Mouse (Mus musculus) spleen, adult 18-20 months (tissue): Measurements from ENCODE around the gene Arhgap35.
"Not testable (repeated sequence)": the region's sequence is repeated elsewhere in the genome, so short reads cannot be mapped to it uniquely, and the experiment has no call there.

Source experiments
- DNase-seq, 2 experiments: peaks; one replicate each; pipeline ENCODE4 v3.0.0; 2022; ENCODE audit warnings: mixed read lengths in 2 of 2

Arhgap35 gene

DNA sequence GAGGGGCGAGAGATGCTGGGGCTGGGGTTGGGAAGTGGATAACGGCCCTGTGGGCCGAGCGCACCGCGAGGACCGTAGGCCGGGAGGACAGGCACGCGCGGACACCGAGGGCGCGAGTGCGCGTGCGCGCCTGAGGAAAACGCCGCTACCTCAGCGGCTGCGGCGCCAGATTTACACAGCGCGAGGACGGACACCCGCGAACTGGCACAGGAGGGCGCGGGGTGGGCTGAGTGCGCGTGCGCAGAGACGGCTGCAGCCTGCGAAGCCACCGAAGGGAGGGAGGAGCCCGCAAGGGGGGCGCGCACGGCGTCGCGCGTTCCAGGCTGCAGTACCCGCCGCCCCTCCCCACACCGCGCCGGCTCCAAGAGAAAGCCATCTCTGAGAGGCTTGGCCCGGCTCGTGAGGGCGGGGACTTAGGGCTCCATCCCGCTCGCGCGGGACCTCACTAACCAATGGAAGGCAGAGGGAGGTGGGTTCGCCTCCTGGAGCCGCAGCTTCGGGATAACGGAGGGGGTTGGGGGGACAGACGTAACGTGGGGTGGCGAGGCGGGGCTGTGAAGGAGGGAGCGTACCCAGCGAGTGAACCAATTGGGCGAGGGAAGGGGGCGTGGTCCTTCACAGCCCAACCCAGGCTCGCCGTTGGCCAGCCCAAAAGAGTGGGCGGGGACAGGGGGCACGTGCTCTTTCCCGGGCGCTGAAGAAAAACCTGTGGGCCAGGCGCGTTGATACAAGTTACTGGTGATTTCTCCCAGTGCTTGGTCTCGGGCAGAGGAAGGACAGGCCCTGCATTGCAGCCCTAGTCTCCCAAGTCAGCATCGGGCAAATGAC is at the start of gene Arhgap35:
Gene Arhgap35 (minus strand): TSS at position 106 of the 828 bp plus-strand sequence.
- peak; percentile 96 for DNase-seq

DNA sequence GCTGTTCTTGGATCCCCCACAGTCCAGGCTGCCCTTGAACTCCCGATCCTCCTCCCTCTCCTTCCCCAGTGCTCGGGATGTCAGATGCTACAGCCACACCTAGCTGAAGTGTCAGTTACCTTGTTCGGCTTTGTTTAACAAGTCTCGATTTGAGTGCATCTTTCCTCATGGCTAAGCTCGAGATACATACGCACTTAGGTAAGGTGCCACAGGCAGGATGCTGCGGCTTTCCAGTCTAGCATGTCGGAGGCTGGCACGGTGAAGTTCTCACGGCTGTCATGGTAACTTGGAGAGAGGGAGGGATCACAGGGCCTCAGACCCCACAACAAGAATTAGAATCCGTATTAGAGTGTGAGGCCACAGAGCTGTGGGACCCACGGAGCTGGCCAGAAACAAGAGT is 29.5 kb upstream of the Arhgap35 start:
- DNase-seq, result no peak

DNA sequence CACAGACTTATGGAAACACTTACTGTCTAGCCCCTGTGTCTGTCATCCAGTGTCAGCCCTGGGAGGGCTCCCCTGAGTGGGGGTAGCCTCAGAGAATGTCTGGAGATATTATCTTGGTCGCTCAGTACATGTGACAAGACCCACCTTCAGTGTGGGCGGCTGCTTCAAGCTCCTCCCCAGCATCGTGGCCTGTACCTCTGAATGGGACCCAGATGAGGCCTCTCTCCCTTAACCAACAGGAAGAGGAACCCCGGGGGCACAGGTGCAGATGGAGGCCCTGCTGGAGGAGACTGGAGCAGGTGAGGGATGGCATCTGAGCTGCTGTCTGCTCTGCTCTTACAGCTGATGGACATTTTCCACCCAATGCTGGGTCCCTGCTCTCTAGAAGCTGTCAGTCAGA is 28.3 kb upstream of the Arhgap35 start:
- not testable (repeated sequence) for DNase-seq

DNA sequence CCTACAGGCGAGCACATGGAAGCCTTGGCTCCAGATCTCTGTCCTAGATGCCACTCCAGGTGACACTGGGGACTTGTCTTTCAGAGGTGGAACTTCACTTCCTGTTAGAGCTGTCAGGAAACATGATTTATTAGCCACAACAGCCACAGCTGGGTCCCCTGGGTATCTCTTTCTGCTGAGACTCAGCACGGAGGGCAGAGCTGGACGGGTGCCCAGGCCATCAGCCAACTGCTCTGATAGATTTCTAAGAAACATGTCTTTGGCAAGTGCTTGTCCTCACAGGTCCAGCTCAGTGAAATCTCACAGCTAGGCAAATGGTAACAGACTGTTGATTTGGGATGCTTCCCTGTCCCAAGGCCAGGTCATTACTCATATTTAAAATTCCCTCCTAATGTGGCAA is 24.2 kb upstream of the Arhgap35 start:
- DNase-seq, result no peak

DNA sequence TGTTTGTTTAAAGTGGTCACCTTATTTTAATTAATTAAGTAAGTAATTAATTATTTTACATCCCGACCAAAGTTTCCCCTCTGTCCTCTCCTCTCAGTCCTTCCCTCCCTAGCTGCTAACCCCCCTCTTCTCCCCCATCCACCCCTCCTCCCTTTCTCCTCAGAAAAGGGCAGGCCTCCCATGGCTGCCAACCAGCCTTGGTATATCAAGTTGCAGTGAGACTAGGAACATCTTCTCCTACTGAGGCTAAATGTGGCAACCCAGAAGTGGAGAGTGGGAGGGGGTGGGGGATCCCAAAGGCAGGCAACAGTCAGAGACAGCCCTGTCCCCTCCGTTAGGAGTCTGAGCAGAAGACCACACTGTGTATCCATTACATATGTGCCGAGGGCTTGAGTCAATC is 20.3 kb upstream of the Arhgap35 start:
- DNase-seq, result no peak

DNA sequence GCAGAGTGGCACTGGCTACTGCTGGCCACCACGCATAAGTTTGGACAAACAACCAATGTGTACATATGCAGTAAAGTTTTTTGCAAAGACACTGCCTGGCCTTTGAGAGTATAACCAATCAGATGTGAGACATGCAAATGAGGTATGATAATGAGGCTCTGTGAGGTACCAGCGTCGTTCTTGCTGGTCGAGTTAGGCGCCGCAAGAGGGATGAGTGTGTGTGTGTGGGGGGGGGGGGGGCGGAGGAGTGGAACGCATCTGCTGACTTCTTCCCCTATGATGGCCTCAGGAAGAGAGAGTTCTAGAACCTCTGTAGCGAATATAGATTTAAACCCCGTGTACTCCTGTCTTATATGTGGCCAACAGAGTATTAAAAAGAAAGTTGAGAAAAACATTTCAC is 19.1 kb upstream of the Arhgap35 start:
- DNase-seq, result not testable (repeated sequence)

DNA sequence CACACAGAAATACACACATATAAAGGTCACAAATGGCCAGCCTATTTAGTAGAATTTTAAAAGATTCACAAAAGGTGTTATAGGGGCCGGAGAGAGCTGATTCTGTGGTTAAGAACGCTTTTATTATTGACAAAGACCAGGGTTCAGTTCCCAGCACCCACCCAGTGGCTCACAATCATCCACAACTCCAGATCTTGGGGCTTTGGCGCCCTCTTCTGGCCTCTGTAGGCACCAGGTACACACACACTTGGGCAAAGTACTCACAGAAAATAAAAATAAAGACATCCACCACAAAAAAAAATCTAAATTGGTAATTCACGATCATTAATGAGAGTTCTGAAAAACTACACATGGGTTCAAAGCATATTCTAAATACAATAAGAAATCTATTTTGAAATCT is 17.1 kb upstream of the Arhgap35 start:
- no peak for DNase-seq

DNA sequence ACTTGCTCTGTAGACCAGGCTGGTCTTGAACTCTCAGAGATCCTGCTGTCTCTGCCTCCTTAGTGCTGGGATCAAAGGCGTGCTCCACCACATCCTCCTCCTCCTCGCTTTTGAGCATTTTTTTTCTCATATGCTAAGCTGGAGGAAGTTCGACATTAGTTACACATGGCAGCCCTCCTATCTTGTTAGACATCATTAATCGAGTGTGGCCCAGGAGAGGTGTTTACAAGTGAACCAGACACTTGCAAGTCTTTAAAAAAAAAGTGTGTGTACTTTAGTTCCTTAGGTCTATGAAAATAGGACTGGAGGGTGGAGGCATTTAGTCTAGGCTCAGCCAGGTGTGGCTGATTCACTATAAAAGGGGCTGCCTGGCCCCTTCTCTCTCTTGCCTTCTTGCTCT is 16.2 kb upstream of the Arhgap35 start:
- DNase-seq, result no peak

DNA sequence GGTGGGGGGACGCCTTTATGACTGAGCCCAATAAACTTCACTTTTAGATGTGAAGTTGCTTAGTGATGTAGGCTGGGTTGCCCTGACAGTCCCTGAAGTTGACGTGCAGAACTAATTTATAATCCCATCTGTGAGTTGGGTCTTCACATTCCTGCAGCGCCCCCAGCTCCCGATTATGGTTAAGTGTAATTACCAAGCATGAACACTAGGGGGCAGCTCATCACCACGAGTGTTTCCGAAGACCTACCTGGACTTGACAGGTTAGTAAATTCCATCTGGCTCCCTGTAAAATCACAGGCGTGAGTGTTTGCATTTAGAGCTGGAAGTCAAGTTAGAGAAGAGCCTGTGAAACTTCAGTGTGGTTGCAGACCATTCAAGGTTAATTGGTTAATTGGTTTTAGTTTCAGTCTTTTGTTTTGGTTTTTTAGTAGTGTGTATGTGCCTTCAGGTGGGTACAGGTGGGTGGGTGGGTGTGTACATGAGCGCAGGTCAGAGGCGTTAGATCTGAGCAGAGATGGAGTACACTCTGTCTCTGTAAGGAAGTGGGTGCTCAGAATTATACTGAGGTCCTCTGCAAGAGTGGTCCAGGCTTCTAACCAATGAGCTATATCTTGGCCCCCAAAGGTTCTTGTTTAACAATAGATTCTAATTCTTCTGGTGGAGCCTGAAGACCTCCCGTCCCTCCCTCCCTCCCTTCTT is 15.0 kb upstream of the Arhgap35 start:
- DNase-seq, result peak; percentile 14 to 55

DNA sequence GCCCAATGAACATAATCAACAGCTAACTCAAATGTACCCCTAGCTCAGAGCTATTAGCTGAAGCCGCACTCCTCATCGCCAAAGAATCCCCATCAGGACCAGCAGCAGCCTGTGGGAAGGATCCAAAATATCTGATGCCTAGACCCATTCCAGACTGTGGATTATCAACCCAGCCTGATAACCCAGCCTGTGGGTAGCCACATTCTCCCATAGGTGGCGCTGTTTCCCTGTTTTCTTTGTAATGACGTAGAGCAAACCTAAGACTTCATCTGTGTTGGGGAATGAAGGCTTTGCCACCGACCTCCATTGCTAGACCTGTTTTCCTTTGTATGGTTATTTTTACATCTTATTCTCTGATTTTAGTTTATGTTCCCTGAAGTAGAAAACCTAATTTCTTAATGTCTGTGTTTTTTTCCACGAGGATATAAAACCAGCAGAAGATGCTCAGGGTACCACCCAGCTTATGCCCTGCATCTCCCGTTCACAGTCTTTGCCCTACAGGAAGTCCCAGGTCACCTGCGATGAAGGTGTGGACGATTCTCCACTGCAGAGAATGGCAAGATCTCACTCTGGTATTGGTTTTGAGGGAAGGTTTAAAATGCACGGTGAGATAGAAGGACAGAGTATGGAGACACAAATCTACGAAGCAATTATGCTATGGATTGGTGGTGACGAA is 13.4 kb upstream of the Arhgap35 start:
- DNase-seq, result peak in 1 of 2 experiments; percentile 44

DNA sequence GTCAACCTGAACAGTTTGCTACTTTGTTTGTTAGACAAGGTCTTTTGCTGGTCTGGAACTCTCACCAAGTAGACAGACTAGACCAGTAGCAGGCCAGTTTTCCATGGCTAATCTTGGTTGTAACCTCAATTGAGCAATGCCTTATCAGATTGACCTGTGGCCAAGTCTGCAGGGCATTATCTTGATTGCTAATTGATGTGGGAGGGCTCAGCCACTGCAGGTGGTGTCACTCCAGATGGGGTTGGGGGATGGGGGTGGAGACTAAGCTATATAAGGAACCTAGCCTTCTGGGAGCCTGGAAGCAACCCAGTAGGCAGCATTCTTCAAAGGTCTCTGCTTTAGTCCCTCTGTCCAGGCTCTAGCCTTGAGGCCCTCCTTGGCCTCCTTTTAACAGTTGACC is 8.9 kb upstream of the Arhgap35 start:
- no peak for DNase-seq

DNA sequence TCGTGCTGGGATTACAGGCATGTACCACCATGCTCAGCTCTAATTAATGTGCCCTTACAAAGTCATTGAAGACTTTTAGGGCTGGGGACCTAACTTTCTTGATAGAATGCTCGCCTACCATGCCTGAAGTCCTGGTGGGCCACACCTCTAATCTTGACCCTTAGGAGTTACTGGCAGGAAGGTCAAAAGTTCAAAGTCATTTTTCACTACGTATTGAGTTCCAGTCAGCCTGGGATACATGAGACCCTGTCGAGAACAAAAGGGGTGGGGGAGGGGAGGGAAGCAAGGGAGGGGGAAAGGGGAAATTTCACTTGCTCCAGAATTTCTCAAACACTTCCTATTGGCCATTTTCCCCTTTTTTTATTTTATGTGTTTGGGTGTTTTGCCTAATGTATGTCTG is 8.3 kb upstream of the Arhgap35 start:
- DNase-seq, result no peak

DNA sequence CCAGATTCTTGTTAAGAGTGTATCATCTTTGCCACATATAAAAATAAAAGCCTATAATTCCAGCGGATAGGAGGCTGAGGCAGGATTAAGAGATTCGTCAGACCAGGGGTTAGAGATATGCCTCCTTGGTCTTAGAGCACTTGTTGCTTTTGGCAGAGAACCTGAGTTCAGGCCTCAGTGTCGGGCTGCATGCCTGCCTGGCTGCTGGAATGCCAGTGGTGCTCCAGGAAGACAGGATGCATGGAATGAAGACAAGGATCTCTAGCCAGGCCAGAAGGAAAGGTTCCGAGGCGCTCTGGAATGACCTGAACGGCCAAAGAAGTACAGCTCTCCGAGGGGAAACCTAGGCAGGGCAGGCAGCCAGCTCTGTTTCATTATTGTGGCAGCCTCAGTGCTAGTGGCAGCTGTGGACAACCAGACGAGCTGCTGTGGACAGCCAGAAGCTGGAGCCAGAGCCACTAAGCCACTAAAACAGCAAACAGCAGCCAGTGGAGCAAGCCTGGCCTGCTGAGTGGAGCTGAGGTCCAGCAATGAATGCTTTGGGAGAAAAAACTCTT is 6.4 kb upstream of the Arhgap35 start:
- no peak for DNase-seq

DNA sequence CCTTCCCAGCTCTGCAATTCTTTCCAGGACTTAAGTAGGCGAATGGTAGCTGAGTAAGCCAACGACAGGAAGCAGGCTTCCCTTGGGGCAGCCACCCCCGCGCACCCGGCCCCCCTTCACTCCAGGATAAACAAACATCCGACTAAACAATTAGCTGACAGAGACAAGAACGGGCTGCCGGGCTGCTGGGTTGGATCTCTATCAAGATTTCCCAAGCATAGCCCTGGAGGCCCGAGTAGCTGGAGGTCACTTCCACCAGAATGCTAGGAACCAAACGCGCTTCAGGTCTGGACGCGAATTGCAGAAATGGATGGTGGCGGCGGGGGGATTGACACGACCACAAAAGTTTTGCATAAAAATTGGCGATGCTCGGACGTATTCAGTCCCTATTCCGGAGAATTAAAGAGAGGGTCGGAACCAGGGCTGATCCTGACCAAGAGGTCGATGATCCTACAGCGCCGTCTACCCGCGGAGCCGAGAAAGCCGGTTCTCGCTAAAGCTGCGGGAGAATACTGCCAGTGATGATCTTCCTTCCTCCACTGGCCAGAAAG is 3.9 kb upstream of the Arhgap35 start:
- DNase-seq, result peak; percentile 41 to 70

DNA sequence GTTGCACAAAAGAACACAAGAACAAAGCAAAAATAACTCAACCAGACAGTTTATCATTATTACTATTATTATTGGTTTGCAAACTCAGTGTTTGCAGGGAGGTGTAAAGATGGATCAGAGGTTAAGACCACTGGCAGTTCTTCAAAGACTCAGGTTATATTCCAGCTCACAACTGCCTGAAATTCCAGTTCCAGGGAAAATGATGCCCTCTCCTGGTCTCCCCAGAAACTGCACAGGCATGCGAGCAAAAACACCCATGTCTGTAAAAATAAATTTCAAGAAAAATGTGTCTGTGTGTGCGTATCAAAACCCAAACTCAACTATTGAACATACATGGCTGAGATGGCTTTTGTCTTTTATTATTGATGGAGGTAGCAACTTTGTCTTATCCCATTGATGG is 2.3 kb upstream of the Arhgap35 start:
- DNase-seq, result peak in 1 of 2 experiments; percentile 30

DNA sequence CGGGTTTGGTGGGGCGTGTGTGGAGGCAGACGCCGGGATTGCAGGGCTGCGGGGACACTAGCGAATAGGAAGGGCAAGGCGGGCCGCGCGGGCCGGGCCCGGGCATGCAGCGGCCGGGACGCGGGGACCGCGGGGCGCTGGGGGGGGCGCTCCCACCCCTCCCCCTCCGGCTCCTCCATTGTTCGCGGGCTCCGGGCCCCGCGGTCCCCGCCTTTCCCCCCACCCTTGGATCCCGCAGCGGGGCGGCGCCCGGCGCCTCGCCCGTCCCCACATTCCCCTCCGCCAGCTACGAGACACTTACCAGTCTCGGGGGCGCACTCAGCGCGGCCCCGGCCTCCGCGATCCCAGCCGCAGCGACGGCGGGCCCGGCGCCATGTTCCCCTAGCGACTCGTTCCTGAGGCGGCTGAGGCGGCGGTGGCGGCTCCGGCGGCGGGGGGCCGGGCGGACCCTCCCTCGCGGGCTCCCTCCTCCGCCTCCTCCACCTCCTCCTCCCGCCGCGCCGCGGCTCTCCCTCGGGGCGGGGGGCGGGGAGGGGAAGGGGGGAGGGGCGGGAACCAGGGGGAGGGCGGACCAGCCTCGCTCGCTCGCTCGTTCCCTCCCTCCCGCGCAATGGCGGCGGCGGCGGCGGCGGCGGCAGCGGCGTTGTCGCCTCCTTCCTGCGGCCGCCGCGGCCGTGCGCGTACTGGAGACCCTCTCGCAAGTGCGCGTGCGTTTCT is 464 bp downstream of the Arhgap35 start:
- DNase-seq, result no peak

DNA sequence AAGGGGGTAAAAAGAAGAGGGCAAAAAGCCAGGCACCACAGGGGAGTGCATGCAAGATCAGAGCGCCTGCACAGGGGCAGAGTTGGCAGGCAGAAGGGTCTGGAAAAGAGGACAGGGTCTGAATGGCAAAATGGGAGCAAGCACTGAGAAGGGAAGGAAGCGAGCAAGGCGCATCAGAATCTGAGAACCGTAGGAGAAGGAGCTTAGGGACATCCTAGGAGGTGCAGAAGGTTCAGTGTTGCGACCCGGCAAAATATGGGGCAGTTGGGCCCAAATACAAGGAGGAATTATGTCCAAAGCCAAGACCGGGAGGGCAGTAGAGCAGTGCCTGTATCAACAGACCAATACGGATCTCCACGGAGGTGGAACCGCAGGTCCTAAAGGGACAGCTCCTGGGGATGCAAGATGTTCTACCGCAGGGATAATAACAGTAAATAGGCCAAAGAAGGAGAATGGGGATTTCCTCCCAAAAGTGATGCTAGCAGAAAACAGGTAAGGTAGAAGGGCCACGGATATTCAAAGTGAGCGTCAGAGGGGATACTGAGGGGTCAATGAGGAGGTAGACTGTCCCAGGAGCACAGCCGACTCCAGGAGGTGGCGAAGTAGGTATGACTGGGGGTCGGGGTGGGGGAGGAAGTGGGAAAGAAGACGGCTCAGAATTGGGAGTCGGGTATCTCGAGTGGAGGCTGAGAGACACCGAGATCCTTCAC is 1.2 kb downstream of the Arhgap35 start:
- DNase-seq, result peak in 1 of 2 experiments; percentile 11

DNA sequence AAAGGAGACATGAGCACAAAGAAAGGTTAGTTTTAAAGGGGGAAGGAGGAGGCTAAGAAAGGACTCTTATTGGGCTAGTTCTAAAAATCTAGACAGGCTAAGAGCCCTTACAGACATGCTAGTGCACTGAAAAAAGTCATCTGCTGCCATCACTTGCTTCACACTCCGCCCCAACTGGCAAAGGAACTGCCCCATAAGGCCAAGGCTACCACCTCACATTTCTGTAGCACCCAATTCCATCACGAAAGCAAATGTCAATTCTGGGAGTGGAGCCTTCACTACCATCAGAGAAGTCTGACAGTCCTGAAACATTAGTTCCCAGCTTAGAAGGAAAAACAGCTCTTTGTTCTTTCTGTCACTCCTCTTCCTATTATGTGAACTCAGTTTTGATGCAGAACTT is 4.4 kb downstream of the Arhgap35 start:
- DNase-seq, result no peak

DNA sequence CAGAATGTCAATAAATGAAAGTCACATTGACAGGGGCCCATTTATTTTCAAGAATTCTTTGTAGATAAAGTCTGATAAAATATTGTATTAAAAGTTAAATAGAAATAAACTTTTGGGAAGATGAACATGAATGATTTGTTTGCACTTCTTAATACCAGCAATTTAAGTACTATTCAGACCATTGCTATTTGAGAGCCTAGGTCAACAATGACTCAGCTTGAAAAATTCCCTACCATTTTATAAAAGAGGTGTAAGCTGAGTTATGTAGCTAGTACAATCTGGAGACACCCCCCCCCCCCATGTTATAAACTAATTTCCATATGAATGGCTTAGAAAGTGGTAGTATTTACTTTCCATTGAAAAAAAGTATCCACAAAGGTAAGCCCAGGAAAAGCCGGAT is 5.8 kb downstream of the Arhgap35 start:
- DNase-seq, result no peak

DNA sequence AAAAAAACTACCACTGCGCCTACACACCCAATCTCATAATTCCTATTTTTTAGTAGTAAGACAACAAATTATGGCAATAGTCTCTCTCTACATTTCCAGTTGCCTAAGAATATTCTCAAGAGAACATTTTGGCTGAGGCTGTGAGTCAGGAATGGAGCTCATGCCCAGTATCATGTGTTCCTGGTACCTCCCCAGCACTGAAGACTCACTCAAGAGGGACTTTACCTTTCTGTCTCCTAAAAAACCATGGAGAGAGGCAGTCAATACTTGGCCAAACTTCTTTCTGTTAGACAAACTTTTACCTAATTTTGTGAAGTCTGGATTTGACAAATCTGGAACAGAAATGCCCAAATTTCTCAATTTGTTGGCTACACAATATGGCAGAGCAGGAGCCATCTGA is 6.7 kb downstream of the Arhgap35 start:
- DNase-seq, result no peak

DNA sequence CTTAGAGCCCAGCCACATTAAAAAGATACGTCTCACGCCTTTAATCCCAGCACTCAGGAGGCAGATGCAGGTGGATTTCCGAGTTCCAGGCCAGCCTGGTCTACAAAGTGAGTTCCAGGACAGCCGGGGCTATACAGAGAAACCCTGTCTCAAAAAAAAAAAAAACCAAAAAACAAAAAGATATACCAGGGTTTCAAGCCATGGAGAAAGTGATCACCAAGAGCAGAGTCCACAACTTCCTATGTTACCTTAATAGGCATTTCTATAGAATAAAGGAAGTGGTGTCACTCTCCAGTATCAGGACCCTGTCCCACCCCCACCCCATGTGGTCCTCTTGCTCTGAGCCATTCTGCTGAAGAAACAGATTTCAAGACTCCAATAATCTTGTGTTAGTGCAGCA is 8.0 kb downstream of the Arhgap35 start:
- not testable (repeated sequence) for DNase-seq

DNA sequence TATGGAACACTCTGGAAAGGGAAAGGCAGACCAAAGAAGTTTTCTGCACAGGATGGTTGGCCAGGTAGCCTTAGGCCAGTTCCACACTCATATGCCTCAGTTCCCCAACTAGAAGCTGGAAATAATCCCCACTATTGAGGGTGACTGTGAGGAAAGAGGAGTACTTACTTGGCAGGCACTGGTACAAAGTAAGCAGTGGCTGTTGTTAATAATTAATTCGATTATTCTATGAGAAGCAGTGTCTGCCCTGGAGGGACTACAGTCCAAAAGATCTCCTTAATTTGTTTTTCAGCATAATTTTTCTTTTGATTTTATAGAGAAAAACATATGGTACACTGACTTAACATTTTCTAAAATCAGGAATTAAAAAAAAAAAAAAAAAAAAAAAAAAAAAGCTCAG is 10.7 kb downstream of the Arhgap35 start:
- no peak for DNase-seq
